Mouse (Mus musculus): ENCODE measurements around the gene Hddc3. TPM values are rescaled to one million over a fixed set of nuclear protein-coding genes. Genes with fewer than 3 reads are reported as not detected.

The Hddc3 gene
- total RNA-seq, 2 experiments from 2014 or later = 28.8 to 31.7 TPM

DNA sequence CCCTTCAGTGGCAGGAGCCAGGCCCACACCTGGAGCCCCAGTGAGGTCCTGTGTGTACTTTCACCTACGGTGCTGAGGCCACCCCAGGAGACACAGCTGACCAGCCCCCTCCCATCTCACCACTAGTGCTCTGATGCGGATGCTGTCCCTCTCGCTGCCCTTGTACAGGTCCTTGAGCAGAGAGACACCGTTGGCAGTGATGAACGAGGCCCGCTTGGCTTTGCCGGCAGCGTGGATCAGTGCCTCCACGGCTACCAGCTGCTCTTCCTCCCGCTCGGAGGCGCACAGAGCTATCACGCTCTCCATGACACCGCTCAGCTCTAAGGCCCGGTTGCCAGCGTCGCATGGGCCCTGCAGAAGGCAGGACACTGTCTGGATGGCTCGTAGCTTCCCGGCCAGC, 11.5 kb upstream of the Hddc3 start:
- no peak for DNase-seq (ENCODE audit: low spot score)

DNA sequence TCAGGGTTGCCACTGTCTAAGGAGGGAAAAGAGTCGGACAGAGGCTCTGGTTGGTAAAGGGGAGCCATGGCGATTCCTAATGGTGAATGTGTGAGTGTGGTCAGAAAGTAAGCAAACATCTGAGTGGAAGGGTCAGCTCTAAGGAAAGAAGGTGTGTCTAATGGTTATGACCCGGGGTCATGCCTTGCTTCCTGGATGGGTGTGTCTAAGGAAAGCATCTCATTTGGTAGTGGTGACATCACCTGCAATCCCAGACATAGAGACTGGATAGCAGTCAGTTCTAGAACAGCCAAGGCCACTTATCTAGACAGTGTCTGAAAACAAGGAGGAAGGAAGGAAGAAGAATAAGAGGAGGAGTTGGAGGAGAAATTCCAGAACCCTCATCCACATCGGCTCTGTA, 8.1 kb upstream of the Hddc3 start:
- no peak for DNase-seq (ENCODE audit: low spot score)

DNA sequence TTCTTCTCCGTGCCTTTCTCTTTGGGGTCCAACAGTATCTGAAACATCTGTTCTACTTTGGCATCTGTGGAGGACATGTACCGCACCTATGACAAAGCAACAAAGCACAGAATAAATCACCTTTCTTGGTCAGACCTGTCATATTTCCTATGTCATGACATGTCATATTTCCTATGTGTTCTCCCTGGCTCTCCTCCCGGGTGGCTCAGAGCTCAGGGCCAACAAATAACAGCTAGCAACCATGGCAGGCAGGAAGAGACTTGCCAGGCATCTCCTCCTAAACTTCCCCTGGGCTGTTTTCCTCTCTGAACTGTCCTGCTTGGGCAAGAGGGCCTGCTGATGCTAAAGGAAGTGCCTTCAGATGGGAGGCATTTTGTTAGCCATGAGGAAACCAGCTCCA, 6.0 kb upstream of the Hddc3 start:
- no peak for DNase-seq (ENCODE audit: low spot score)

DNA sequence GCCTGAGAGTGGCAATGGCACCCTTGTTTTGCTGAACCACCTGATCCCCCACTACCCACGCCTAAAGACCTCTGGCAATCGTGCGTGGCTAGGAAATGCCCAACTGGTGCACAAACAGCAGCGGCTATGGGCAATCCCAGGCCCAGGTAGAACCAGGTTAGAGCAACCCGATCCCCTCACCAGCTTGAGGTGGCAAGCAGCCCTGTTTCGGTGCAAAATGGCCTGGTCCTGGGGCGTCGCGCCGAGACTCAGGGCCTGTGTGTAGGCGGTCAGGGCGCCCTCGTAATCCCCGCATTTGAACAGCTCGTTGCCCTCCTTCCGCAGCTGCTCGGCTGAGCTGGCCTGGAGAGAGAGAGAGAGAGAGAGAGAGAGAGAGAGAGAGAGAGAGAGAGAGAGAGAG, 3.5 kb upstream of the Hddc3 start:
- peak; percentile 22 for DNase-seq (ENCODE audit: low spot score)

DNA sequence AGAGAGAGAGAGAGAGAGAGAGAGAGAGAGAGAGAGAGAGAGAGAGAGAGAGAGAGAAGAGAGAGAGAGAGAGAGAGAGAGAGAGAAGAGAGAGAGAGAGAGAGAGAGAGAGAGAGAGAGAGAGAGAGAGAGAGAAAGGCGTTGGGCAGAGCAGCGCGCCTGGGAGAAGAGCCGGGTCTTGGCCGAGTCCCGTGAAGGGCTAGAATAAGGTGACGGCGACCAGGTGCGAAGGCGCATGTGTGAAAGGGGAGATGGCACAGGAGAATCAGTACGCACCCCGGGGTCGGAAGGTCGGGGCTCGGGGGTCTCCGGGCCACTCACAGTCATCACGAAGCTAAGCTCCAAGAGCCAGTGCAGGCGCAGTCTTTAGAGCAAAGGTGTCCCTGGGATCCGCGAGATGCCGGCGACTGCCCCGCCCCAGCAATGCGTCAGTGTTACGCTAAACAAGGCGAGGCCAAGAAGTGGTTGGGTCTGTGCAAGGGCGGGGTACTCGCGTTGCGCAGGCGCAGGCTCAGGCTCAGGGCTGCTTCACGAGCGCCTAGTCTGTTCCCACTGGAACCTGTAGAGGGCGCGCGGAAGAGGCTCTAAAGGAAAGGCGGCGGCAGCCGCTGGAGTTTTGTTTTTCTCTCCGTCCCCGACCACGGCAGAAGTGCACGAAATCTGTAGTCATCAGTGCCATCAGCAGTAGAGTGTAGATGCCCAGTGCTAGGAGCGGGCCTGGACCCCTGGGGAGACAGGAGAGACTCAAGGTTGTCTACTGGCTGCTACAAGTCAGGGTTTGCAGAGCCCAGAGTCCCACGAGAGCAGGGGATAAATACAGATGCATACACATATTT, 2.9 kb upstream of the Hddc3 start:
- DNase-seq (ENCODE audit: low spot score) = peak; percentile 99

DNA sequence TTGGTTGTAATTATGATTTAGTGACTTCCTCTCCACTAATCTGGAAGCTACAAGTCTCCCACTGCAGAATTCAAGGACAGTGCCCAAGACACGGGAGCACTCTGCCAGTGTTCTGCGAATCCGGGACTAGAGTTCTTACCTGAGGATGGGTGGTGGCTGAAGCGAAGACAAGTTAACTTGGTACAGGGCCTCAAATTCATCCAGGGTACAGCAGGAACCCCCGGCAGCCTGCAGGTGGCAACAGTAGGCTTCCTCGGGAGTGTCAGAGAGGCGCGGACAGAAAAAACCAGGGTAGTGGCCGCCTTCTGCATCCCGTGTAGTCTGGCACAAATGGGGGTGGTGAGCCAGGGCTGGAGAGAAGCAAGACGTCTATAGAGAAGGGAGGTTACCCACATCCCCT, 2.1 kb upstream of the Hddc3 start, which contains the start of gene Unc45a:
Gene Unc45a, minus strand, starts transcription at position 213 of the 400 bp plus-strand sequence.
- DNase-seq (ENCODE audit: low spot score) = peak; percentile 73

DNA sequence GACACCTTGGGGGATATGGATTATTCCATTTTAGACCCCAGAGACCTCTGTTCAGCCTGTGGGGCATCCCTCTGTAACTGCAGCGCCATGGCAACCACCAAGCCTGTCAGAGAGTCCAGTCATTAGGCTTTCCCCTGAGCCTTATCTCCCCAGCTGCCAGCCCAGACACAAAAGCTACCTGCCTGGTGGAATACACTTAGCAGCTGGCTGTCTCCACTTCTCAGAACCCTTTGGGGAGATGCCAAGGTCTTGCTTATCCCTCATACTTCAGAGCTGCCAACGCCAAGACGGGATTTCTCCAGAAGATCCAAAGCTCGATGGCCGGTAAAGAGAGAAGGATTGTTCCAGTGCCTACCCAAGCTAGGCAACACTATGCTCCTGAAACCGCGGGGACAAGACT, 1.1 kb upstream of the Hddc3 start:
- DNase-seq (ENCODE audit: low spot score) = no peak

DNA sequence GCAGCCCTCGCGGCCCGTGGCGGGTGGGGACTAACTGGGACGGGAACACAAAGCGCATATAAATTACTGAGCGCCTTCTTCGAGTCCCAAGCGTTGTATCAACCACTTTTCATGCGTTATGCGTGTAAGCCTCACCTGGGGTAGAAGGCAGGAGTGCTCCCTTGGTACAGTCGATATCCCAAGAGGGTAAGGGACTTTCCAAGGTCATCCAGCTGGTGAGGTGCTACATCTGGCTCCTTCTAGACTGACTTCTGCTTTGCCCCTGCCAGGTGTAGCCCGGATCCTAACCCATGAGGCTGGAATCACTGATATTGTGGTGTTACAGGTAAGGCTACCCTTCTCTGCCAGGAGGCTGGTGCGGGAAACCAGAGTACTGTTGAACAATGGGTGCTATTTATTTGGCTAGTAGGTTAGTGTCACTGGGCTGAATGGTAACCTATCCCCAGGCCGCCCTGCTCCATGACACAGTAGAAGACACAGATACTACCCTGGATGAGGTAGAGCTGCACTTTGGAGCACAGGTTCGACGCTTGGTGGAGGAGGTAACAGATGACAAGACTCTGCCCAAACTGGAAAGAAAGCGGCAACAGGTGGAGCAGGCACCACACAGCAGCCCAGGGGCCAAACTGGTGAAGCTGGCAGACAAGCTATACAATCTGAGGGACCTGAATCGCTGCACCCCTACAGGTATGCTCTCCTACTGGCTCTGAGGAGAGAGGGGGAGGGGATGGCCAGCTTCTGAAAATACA, 540 bp downstream of the Hddc3 start:
- no peak for DNase-seq (ENCODE audit: low spot score)

DNA sequence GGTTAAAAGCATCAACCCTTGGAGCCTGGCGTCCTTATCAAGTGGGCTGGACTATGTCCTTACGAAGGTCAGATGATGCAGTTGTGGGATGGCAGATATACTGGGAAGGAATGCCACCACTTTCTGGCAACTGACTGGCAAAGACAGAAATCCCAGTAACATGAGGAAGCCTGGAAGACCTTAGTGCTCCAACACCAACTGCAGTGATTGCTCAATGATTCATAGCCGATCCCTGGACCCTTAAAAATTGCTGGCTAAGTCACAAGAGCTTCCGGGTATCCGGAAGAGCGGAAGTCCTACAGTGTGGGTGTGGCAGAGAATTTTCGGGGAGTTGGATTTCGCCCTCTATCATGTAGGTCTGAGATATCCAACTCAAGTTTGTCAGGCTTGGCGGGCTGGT, 3.3 kb downstream of the Hddc3 start:
- DNase-seq (ENCODE audit: low spot score) = no peak

DNA sequence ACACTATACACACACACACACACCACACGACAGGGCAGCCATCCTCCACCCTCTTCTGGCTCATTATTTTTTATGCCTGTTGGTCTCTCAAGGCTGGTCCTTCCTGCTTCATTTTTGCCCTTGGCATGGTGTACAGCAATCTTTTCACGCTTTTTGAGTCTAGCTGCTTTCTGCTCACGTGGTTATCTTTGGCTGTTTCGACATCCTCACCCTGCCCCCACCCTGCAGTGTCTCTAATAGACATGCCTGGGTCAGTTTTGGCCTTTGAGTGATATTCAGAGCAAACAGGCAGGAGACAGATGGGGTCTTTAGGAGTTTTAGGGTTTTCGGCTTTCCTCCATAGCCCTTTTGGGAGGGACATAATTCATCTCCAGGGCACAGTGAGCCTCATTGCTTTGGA, 3.9 kb downstream of the Hddc3 start:
- DNase-seq (ENCODE audit: low spot score) = no peak

DNA sequence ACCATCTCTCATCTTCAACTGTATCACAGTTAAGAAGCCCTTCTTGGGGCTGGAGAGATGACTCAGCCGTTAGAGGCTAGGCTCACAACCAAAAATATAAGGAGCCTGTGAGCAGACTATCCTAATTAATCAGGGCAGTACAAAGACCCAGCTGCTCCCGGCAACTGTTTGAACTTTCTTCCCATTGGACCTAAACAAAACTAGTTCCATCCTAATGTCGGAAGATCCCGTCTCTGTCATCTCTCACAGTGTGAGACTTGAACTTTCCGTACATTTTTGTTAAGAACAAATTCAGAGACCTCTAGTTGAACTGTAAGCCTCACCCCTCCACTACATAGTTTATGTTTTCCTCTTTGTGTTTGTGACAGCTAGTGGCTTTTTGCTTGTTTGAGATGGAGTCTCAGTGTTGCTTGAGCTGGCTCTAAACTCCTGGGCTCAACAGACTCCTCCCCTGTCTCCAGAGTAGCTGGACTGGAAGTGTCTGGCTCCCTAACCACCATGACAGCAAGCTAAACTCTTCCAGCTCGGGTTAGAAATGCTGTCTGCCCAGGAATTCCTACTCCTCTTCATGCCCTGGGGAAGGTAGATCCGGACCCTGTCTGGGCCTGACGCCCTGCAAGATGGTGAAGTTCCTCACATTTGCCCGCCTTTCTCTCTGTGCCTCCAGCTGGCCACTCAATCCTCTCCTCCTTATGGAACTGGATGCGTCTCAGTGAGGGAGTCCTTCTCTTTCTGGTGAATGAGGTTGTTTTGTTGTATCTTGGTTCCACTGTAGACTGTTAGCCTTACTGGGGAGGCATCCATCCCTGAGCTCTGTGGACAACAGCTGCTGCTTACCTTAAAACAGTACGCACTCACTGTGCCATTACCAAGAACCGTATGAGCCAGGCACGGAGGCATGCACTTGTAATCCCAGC, 5.0 kb downstream of the Hddc3 start:
- no peak for DNase-seq (ENCODE audit: low spot score)

DNA sequence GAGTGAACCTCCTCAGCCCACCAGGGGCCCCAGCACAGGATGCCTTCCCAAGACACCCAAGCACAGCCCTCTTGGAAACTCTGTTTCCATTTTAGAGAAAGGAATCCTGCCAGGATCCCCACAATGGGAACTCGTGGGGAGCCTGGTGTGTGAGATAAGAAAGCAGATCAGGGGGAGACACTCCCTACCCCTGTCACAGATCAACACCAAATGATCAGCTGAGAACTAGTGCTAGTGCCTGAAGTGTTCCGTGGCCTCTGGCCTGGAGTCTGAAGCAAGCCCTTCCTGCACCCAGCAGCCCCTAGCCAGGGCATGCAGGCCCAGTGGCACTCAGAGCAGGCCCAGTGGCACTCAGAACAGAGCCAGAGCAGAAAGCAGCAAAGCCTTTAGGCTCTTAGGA, 7.9 kb downstream of the Hddc3 start:
- DNase-seq (ENCODE audit: low spot score) = no peak

DNA sequence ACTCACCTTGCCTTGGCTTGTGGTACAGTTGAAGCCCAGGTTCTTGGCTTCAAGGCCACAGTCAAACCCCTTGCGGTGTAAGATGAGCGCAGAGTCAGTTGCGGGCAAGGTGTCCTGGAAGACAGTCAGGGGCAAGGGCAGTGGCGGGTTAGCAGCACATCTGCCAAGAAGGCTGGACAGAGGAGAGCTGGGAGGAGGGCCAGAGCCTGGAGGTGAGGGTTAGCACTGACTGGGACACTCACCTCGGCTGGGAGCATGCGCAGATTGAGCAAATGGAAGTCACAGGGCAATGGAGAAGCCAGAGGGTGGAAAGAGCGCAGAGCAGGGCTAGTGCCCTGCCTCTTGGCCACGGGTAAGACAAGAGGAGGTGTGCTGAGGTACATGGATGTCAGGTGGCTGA, 10.0 kb downstream of the Hddc3 start:
- DNase-seq (ENCODE audit: low spot score) = peak; percentile 71

DNA sequence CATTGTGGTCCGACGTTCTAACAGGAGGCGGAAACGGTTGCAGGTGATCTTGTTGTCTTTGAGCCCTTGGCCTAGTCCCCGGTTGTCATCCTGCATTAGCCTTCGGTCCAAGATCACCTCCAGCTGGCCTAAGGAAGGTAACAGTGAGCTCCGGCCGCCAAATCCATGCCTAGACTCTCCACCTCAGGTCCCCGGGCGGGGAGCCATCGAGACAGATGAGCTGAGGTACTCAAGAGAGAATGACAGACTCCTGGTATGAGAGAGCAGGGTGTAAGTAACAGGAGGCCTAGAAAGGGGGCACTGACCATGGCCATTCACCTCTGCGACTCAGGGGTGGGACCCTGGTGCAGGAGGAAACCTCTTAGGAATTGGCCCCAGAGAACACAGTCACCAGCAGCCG, 13.4 kb downstream of the Hddc3 start:
- no peak for DNase-seq (ENCODE audit: low spot score)

DNA sequence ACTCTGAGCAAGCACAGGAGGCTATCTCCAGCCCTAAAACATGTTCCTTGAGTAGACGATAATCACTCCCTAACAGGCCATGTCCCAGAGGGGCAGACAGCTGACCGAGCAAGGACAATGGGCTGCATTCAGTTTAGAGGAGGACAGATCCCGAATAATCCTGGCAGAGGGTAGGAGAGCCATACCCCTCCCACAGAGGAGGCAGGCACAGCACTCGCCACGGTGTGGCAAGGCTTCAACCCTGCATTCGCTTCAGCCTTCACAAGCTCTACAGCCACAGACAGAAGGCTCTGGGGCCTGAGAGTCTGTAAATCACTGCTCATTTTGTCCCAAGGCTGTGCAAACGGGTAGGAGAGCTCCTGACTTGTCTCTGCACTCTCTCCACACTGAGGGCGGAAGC, 14.3 kb downstream of the Hddc3 start:
- DNase-seq (ENCODE audit: low spot score) = no peak

DNA sequence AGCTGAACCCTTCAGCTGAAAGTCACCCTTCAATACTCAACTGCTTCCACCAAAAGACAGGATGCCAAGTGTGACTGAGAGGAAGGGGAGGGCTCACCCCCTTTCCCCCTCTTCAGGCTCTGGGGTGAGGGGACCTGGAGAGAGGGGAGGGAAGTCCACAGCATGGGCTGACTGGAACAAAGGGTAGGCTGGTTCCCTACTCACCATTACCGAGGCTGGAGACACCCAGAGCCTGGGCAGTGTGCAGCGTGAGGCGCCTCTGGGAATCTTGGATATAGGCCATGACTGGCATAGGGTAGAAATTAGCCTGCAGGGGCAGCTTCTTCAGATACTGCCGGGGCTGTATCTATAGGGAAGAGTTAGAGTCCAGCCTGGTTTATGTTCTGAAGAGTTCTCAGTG, 15.1 kb downstream of the Hddc3 start:
- DNase-seq (ENCODE audit: low spot score) = no peak

DNA sequence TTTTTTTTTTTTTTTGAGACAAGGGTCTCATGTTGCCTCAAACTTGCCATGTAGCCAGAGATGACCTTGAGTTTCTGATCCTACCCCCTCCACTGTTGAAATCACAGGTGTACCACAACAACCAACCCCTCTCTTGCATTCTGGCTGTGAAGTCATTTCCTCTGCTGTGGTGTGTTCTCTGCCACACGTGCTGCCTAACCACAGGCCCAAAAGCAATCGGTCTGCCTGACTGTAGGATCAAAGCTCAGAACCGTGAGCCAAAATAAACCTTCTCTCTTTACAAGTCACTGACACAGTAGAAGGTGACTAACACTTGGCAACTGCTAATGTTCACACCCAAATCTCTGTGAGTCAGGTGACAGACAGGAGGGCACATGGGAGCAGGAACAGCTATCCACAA, 17.5 kb downstream of the Hddc3 start:
- DNase-seq (ENCODE audit: low spot score) = no peak

DNA sequence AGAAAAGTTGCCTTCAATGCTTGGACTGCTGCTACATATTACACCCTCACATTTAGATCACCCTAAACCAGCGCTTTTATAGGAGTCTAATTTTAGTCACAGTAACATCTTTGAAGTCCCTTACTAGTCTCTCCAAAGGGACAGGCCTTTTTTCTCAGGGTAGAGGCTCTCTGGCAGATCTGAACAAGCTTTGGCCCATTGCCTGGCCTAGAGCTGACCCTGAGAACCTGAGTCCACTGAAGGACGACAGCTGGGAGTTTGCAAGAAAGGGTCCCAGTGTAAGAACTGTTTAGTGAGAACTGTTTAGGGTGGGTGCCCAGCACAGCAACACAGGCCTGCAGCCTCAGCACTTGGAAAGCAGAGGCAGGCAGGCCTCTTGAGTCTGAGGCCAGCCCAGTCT, 22.9 kb downstream of the Hddc3 start:
- DNase-seq (ENCODE audit: low spot score) = peak; percentile 65

DNA sequence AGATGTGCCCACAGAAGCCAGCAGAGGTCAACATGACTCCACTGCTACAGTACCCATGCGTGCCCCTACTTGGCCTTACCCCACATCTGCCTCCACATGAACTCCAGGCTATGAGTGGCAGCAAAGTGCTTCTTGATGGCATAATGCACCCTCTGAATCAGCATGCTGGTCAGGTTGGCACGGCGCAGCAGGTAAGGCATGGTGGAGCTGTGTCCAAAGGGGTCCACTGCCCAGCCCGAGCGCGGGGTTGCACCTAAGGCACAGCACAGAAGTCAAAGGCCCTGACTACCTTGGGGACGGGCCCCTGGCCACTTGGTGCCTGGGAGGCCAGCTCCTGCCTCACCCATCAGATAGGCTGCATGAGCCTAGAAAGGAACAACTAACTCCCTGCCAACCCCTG, 24.3 kb downstream of the Hddc3 start:
- DNase-seq (ENCODE audit: low spot score) = no peak

DNA sequence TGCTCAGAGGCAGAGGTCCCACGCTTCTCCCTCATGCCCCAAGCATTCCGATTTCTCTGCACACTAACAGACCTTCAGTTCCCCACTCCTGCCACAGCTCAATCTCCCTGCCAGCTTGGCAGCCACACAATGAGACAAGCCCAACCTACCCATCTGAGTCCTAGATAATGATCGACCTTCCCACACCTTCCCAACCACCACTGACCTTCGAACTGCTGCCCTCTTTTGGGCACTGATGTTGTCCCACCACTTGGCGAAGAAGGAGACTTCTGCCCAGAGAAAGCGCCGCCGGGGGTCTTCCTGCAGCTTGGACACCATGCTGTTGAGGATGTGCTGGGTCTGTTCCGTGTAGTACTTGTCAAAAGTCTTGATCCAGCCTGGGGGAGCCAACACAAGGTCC, 25.1 kb downstream of the Hddc3 start:
- no peak for DNase-seq (ENCODE audit: low spot score)

DNA sequence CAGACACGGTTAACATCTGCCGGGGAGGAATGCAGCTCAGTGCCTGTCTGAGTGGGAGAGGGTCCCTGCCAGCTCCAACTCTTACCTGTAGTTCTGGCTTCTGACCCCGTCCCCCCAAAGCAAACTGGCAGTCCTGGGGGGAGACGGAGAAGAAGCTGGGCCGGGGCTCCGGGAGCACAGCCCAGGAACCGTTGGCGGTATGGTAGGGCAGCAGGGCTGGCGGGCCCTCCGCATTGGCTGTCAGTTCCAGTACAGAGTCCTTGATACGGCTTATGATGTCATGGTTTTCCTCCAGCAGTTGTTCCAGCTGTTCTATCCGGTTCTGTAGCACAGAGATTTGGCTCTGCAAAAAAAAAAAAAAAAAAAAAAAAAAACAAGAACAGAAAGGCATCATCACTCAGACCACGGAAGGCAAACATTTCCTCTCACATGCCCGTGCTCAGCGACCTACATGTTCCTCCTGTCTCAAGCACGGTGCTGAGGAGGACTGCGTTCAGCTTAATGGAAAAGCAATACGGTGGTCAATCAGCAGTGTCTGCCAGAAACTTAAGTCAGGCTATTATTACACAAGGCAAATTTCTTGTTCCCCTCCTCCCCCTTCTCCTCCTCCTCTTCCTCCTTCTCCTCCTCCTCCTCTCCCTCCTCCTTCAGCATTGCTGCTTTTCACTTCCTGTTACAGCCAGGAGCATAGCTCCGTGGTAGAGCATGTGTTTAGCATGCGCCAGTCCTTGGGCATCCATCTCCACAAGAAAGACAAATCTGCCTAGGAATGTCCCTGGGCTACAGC, 25.9 kb downstream of the Hddc3 start:
- no peak for DNase-seq (ENCODE audit: low spot score)

All from gastrocnemius, adult 18-20 months (tissue).